Mouse (Mus musculus): ENCODE data around the gene Adcy1. TPM values are rescaled to one million over a fixed set of nuclear protein-coding genes. Genes with fewer than 3 reads are reported as not detected.

Adcy1 gene
- total RNA-seq, 4 experiments from 2014 or later, result 0.34 to 0.77 (median 0.61) TPM

DNA sequence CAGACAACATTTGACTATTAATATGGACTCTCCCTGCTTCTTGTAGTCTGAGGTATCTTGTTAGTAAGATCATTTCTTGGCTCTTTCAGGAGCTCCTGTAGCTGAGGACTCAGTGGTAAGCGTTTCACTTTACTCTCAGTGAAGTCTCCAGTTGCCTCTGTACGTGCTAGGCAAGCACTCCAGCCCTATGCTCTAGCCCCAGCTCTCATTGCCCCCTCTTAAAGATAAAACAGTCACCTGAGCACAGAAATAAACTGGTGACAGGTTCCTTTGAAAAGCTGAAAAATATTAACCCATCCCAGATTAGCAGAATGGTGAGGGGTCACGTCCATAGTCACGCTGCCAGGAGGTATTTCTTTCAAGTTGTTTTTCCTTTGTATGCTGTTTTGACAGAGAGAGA, 115.4 kb downstream of the Adcy1 start:
- DNase-seq (ENCODE audit: low spot score in 2 of 2), result no peak

DNA sequence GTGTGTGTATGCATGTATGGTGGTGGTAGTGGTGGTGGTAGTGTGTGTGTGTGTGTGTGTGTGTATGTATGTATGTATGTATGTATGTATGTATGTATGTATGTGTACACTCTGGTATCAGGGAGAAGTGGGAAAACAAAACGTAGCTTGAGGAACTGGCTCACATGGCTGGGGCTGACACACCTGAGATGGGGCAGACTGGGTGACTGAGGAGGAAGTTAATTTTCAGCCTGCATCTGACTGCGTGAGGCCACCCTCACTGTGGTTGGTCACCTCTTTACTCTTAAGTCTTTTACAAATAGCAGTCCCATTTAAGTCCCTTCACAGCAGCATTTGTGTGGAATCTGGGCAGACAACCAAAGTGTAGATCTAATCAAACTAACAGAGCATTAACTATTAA, 116.0 kb downstream of the Adcy1 start:
- no peak for DNase-seq (ENCODE audit: low spot score in 2 of 2)

DNA sequence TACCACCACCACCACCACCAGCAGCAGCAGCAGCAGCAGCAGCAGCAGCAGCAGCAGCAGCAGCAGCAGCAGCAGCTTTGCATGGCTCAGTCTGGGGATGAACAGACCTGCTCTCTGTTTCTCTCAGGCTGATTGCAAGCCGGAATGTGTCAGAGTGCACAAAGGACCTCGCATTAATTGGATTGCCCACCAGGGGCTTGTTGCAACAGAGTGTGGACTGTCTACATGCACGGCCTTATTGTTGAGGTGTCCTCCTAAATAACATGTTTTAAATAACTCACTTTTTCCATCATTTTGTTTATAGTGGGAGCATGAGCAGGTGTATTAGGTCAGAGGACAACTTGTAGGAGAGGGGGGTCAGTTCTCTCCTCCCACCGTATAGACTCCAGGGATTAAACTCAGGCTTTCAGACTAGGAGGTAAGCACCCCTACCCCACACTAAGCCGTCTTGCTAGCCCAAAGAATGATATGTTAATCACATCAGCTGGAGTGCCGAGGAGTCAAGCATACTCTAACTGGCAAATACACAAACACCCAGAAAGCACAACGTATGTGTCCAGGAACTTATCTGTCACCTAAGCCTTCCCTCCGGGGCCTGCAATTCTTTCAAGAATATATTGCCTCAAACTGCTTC, 119.2 kb downstream of the Adcy1 start:
- no peak for DNase-seq (ENCODE audit: low spot score in 2 of 2)

DNA sequence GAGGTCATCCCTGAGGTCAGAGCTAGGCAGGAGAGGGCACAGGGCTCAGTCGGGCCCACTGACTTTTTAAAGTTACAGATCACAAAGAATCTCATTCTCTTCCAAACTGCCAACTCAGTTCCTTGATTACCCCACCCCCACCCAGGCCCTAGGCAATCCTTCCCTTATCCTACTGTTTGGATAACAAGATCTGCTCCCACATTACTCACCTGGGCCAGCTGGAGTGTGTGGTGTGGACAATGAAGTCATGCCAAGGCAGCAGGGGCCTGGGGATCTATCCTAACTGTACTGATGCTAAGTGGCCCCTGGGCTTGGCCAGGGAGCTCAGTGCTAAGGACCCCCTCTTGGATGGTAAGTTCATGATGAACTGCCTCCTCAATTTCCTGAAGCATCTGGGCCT, 121.1 kb downstream of the Adcy1 start:
- DNase-seq (ENCODE audit: low spot score in 2 of 2), result no peak

DNA sequence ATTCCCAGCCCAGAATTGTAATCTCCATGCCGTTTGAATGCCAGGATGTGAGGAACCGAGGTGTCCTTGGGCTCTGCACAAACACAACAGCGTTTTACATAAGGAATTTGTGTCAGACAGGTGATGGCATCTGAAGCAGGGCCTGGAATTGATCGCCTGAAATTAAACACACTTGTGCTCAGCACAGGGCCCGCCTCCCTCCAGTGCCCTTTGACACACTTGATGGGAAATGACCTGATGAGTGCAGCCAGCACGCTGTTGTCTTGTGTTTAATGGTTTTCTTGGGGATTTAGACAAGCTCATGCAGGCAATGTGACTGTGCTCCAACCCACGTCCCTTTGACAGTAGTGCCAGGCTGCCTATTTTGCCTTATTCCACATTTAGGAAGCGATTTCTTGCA, 124.2 kb downstream of the Adcy1 start:
- DNase-seq (ENCODE audit: low spot score in 2 of 2), result no peak

DNA sequence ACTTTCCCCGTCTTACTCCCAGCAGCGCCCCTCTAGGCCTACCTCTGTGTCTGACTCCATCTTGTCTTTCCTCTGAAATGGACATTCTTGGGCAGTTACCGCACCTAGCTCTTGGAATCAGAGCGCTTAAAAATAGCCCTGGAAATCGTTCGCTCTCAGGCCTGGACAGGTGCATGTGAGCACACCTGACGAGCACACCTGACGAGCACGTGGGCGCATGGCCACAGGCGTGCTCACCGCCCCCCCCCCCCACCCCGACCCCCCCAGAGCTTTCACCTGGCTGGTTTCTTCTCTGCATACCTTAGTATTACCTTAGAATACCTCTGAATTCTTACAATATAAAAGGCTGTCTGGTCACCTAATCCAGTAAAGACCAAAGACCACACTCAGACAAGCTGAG, 125.2 kb downstream of the Adcy1 start, which contains the start of gene Gm11985:
Gene Gm11985, minus strand, starts transcription at position 101 of the 400 bp plus-strand sequence.
- DNase-seq (ENCODE audit: low spot score in 2 of 2), result no peak

DNA sequence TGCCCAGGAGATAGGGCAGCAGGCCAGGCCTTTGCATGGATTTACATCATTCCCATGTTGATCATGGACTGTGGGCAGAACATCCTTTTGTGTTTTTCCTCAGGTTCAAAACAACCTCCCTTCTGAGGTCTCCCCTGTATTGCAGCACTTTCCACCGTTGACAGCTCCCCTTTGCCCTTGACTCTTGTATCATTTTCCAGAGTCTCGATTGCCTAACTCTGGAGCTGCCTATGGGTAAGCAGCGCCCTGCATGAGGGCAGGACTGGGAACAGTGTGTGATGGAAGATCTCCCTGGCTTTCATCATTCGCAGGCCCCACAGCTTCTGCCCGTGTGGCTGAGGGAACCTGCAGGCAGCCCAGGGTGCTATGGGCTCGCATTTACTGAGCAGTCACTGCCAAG, 129.4 kb downstream of the Adcy1 start:
- DNase-seq (ENCODE audit: low spot score in 2 of 2), result no peak

DNA sequence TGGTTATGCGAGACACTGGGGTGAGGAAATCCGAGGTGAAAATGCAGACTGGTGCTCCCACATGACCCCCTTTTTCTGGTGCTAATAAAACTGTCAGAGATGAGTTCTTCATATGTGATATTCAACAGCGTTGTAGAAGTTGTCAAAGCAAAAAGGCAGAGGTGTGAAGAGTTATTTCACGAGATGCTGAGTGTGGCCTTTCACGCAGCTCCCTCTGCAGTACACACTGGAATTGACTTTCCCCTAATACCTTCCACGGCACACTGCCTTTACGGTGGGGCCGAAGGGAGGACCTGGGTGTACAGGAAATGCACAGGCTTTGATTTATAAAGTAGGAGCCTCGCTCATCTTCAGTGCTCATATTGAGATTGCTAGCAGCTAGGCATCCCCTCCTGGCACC, 129.8 kb downstream of the Adcy1 start:
- DNase-seq (ENCODE audit: low spot score in 2 of 2), result no peak

DNA sequence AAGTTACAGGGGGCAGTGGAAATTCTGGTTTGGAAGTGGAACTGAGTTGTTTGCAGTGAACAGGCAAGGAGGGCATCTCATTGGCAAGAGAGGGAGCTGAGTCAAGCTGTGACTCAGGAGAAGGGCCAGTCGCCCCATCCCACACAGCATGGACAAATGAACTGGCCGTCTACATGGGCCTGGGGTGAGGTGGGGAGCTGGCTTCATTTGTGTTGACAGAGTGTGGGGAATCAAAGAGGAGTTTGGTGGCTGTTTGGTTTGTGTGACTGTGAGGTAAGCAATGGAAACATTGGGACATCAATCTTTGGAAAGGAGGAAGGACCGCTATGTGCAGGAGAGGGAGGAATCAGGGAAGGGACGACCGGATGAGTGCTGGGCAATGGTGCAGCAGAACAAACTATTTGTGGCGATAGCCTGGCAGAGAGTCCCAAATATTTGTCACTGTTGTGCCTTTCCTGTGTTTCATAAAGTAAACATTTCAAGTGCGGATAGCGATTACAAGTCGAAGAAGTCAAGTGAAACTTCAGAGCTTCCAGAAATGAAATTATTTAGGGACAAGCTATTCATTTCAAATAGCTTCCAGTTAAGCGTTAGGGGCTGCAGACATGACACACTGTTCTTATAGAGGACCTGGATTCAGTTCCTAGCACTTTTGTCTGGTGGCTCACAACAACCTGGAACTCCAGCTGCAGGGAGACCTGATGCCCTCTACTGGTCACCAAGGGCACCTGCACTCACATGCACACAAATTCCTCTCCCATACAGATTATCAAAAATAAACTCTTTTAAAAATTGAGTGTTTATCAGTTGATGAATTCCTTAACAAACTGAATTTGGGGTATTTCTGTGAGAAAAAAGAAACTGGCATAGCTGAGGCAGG, 131.4 kb downstream of the Adcy1 start:
- no peak for DNase-seq (ENCODE audit: low spot score in 2 of 2)

DNA sequence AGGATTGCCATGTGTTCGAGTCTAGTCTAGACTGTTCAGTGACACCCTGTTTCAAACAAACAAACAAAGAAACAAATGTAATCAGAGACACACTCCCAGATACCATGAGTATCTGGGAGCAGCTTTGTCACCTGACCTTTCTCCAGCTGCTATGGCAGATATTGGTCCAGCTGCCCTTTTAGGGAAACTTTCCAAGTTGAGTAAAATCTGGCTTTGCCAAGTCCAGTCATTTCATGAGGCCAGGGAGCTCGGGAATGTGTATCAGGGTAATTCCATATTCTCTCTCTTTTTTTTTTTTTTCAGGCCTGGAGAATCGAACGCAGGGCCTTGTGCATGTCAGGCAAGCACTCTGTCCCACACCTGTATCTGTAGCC, 132.0 kb downstream of the Adcy1 start:
- DNase-seq (ENCODE audit: low spot score in 2 of 2), result no peak

DNA sequence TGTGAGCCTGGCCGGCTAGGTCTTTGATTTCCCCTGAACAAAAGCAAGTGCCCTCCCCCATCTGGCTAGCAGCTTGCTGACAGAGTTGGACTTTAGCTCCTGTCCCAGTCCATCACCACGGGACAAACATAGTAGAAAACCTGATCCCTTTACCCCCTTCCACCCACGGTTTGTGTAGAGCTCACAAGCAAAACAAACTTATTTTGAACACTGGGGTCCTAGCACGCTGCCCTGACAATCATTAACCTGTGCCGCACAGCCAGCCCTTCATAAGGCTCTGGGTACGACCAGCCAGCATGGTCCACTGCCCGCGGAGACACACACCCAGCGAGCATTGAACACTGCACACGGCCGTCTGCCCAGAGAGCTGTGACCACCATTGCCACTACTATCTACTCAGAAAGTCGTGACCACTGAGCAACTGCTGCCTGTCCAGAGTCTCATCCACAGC, 134.2 kb downstream of the Adcy1 start, which contains the start of gene Igfbp1:
Gene Igfbp1, plus strand, starts transcription at position 292 of the 451 bp plus-strand sequence.
- DNase-seq (ENCODE audit: low spot score in 2 of 2), result no peak

DNA sequence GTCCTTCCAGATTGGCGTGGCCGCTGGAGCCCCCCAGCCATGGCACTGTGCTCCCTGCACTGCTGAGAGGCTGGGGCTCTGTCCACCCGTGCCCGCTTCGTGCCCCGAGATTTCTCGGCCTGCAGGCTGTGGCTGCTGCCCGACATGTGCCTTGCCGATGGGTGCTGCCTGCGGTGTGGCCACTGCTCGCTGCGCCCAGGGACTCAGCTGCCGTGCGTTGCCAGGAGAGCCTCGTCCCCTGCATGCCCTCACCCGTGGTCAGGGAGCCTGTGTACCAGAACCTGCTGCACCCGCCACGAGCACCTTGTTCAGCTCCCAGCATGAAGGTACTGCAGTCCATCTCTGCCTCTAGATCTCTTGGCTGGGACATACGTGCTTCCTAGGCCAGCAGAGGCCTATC, 134.7 kb downstream of the Adcy1 start:
- no peak for DNase-seq (ENCODE audit: low spot score in 2 of 2)

DNA sequence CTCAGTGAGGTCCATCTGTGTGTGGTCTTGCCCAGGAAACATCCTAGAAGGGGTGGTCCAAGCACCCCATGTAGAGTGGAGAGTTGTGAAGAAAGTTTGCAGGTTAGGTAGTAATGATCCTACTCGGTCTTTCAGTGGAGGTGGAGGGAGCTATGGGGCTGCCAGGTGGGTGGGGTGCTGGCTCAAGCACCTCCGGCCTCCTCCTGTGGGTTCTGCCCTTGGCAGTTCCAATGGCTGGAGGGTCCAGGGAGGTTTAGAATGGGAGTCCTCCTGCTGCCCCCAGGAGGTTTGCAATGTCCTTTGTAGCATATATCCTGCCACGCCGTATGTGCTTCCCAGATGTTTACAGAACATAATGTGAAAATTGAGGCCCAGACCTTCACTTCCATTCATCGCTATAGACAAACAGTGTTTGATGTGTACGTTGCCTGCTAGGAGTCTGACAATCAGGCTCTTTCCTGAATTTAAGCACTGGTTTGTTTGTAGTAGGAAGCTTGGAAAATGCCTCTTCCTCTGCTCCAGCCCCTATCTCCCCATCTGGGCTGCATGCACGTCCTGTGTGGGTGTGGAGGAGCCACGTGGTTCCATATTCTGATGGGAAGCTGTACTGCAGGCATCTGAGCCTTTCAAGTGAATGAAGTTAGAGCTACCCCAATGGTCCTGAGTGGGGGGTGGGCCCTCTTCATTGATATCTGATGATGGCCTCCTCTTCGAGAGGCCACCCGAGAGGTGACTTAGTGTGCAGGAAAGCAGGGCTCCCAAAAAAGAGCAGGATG, 135.4 kb downstream of the Adcy1 start:
- no peak for DNase-seq (ENCODE audit: low spot score in 2 of 2)

DNA sequence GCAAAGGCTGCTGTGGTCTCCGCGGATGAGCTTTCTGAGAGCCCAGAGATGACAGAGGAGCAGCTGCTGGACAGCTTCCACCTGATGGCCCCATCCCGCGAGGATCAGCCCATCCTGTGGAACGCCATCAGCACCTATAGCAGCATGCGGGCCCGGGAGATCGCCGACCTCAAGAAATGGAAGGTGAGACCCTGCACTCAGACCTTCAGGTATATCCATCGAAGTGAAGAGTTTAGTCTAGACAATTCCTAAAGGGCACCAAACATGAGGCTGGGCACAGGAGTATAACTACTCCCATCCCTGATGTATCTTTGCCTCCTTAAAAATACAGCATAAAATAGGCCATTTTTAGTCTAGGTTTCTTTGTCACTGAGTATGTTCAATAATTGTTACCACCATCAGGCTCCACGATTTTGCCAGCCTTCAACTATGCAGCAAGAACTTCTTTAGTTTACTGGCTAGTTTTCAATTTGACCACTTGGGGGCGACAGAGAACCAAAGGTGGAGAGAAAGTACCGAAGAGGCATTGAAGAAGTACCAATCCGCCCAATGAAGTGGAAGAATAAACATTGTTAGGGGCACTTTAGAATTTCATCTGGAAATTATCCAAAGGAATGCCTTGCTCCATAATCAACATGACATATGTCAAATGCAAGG, 136.6 kb downstream of the Adcy1 start:
- no peak for DNase-seq (ENCODE audit: low spot score in 2 of 2)

DNA sequence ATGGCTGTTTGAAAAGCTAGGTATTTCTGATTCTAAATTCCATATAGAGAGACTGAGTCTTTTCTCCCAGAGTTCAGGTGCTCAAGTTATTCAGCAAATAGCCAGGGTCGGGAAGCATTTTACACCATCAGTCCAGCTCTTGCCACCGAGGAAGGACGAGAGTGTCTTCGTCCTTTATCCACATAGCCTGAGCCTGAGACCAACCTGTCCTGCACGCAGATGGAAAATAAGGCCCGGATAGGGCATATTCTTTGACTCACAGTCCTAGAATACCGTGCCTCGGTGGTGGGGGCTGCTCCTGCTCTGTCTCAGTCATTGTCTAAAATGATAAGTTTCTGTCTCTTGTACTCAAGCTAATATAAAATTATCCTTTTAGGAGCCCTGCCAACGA, 137.1 kb downstream of the Adcy1 start:
- DNase-seq (ENCODE audit: low spot score in 2 of 2), result no peak

DNA sequence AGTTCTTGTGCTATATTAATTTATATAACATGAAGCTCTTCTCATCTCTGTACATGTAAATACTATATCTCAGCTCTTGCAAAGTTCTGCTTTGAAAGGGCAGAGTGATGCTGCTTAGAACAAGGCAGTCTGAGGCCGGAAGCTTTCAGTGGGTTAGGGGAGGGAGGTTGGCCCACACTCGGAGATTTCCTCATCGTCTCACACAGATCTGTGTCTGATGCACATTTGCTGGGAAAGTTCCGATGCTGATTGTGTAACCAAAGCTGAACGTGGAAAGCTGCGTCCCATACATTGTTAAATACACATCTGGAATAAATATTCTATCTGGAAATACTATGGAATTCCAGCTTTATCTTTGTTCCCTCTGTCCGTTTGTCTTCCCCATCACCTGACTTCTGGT, 138.9 kb downstream of the Adcy1 start:
- DNase-seq (ENCODE audit: low spot score in 2 of 2), result no peak

DNA sequence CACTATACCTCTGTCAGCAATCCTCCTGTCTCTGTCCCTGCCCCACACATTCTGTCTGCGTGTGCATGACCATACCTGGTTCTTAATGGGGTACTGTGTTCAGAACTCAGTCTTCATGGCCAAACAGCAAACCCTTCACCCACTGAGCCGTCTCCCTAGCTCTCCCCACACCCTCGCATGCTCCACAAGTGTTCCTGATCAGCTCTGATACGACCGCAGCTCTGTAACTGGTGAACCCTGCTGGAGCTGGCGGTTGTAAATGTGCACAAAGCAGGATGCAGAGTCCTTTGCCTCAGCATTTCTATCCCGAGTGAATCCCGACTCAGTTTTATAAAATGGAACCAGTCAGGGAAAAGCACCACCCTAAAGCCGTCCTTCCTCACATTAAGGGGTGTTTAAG, 140.6 kb downstream of the Adcy1 start:
- DNase-seq (ENCODE audit: low spot score in 2 of 2), result no peak

DNA sequence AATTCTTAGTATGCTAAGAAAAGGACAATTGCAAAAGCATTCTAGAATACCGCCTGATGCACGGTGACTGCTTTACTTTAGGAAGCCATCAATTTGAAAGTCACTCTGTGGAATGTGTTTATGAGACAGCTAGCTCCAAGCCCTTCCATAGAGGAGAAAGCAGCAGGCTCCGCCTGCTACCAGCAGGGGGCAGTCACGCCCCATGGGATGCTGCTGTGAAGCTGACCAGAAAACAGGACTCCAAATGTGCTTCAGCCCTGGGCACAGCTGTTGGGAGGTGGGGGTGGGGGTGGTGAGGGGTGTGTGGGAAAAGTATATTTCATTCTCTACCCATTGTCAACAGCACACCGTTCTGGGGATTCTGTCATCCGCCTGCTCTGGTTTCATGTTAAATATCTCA, 147.1 kb downstream of the Adcy1 start:
- peak; percentile 37 to 57 for DNase-seq (ENCODE audit: low spot score in 2 of 2)

DNA sequence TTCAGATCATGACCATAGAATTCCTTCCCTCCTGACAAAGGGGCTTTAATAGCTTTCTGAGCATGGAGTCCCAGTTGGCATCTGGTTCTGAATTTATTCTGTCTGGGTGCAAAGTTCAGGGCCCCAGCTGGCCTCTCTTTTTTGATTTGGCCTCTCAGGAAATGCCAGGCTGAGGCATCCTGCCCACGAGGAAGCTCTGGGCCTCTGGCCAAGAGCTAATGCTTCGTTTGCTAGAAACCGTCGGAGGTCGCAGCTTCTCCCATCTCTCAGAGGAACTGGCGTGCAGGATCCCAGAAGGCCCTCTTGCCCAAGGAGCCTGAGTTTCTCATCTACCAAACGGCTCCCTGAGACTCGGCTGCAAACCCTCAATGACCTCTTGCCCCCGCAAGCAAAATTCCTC, 147.9 kb downstream of the Adcy1 start:
- DNase-seq (ENCODE audit: low spot score in 2 of 2), result no peak

DNA sequence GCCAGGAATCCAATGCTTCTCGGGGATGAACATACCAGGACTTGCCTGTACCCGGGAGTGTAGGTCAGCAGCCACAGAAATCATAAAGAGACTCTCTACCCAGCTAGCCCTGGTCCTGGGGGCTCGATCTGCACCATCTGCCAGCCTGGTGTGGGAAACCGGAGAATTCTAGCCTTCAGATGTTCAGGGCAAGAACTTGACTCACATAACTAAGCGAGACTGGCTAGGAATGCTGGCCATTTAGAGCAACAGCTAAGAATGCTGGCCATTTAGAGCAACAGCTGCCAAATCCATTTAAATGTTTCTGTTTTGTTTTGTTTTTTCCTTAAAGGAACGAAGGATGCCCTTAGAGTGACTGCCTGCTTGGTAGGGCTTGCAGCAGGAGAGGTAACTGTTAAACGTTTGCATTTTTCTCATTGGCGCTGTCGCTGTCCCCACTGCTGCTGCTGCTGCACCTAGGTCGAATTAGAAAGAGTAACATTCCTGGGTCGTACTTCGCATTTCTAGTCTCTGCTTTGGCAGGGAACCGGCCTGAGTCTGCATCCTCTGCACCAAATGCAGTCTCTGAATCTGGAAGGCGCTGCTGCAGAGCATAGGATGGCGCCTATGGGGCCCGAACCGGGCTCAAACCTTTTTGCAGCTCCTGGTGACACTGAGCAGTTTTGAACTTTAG, 149.0 kb downstream of the Adcy1 start:
- DNase-seq (ENCODE audit: low spot score in 2 of 2), result no peak

DNA sequence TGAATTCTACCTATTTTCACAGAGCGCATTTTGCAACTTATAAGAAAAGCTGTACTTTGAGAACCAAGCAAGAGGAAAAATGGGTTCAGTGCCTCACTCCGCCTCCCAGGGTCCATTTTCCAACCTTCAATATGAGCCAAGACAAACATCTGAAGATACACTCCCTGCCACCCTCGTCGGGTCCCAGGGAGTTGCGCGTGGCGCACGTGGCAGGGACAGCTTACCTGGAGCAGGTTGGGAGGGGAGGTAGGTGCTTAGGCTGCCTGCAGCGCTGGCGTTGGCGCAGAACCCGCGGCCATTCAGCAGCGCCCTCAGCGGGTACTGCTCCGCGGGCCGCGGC, 149.8 kb downstream of the Adcy1 start:
- DNase-seq (ENCODE audit: low spot score in 2 of 2), result no peak

Measured in gastrocnemius, adult 8-10 months (tissue).